Mouse (Mus musculus): ENCODE data around the gene Gsk3a.
"Not testable (repeated sequence)": the region's sequence is repeated elsewhere in the genome, so short reads cannot be mapped to it uniquely, and the experiment has no call there.

The Gsk3a gene

GRCm38 (mm10) chr7:25273259-25274241, 35.9 kb upstream of the Gsk3a start:
- no peak for DNase-seq (ENCODE audit: low read depth, low spot score)

GRCm38 (mm10) chr7:25272445-25273258, 35.0 kb upstream of the Gsk3a start:
- no peak for DNase-seq (ENCODE audit: low read depth, low spot score)

GRCm38 (mm10) chr7:25271651-25272444, 34.2 kb upstream of the Gsk3a start:
- DNase-seq (ENCODE audit: low read depth, low spot score): no peak

GRCm38 (mm10) chr7:25270652-25271633, 33.3 kb upstream of the Gsk3a start:
- no peak for DNase-seq (ENCODE audit: low read depth, low spot score)

- DNase-seq (ENCODE audit: low read depth, low spot score): no peak
Observed at GRCm38 (mm10) chr7:25269545-25270271, 32.1 kb upstream of the Gsk3a start.

- no peak for DNase-seq (ENCODE audit: low read depth, low spot score)
Observed at GRCm38 (mm10) chr7:25269029-25269428, 31.4 kb upstream of the Gsk3a start.

- no peak for DNase-seq (ENCODE audit: low read depth, low spot score)
Observed at GRCm38 (mm10) chr7:25268588-25268987, 30.9 kb upstream of the Gsk3a start.

GRCm38 (mm10) chr7:25267751-25268463, 30.3 kb upstream of the Gsk3a start:
- DNase-seq (ENCODE audit: low read depth, low spot score): peak; percentile 100

GRCm38 (mm10) chr7:25267301-25267750, 29.7 kb upstream of the Gsk3a start, which contains the start of gene Cic:
TSS of gene Cic (plus strand) at chr7:25267704.
- peak; percentile 98 for DNase-seq (ENCODE audit: low read depth, low spot score)

- DNase-seq (ENCODE audit: low read depth, low spot score): no peak
Observed at GRCm38 (mm10) chr7:25266180-25266962, 28.7 kb upstream of the Gsk3a start.

GRCm38 (mm10) chr7:25265743-25266142, 28.1 kb upstream of the Gsk3a start:
- DNase-seq (ENCODE audit: low read depth, low spot score): not testable (repeated sequence)

- no peak for DNase-seq (ENCODE audit: low read depth, low spot score)
Observed at GRCm38 (mm10) chr7:25263968-25264870, 26.6 kb upstream of the Gsk3a start.

GRCm38 (mm10) chr7:25261896-25262295, 24.2 kb upstream of the Gsk3a start:
- DNase-seq (ENCODE audit: low read depth, low spot score): no peak

GRCm38 (mm10) chr7:25251822-25252221, 14.2 kb upstream of the Gsk3a start:
- DNase-seq (ENCODE audit: low read depth, low spot score): no peak

GRCm38 (mm10) chr7:25251071-25251791, 13.6 kb upstream of the Gsk3a start:
- peak; percentile 57 for DNase-seq (ENCODE audit: low read depth, low spot score)
